Mouse (Mus musculus): Measurements from ENCODE around the gene Col3a1. TPM values are rescaled to one million over a fixed set of nuclear protein-coding genes. Genes with fewer than 3 reads are reported as not detected.

Gene Col3a1
- 3,730 and 4,067 TPM in 2 replicates for polyA plus RNA-seq (2015; fragmentation: Nextera tagmentation; extraction: Ambion mirVana)

GRCm38 (mm10) chr1:45311388-45311787 is at the start of gene Col3a1:
Gene Col3a1 (plus strand): TSS chr1:45311538.

Small RNAs within 50 kb of the gene (microRNA-seq; reads per million reads assigned to microRNA genes)
- 1.2 reads per million for gene Gm47302

Other genes starting within 250 kb of the Col3a1 start
- gene Col5a2, start 191.7 kb downstream of the Col3a1 start, polyA plus RNA-seq (2015; fragmentation: Nextera tagmentation; extraction: Ambion mirVana): 100 and 120 TPM in 2 replicates